Mouse (Mus musculus): Measurements from ENCODE around the gene Fbxo3. TPM values are rescaled to one million over a fixed set of nuclear protein-coding genes. Genes with fewer than 3 reads are reported as not detected.
A peak's percentile ranks its signal among the peaks of the same experiment; 100 is the strongest.
"Not testable (repeated sequence)": the region's sequence is repeated elsewhere in the genome, so short reads cannot be mapped to it uniquely, and the experiment has no call there.

The Fbxo3 gene
- polyA plus RNA-seq, 1 experiment: 46.9 TPM

- no peak overlapping the region for H3K4me3 ChIP-seq (ENCODE audit: insufficient read depth, low read depth, low read length)
Observed at GRCm38 (mm10) chr2:104060996-104061395, 33.5 kb downstream of the Fbxo3 start.

GRCm38 (mm10) chr2:104062665-104063064 is 35.1 kb downstream of the Fbxo3 start:
- Histone ChIP-seq H3K27ac (replicated peaks; ENCODE audit: low read depth, low read length) (no peak overlapping the region), H3K4me3 (ENCODE audit: insufficient read depth, low read depth, low read length) (no peak overlapping the region), H3K4me1 (ENCODE audit: control insufficient read depth, insufficient read depth, insufficient read length, low read length) (no peaks in the 10 kb centered on the region)

More at GRCm38 (mm10) chr2:104060996-104061395, 33.5 kb downstream of the Fbxo3 start:
- Histone ChIP-seq H3K4me1 (ENCODE audit: control insufficient read depth, insufficient read depth, insufficient read length, low read length) (no peaks in the 10 kb centered on the region), H3K27ac (replicated peaks; ENCODE audit: low read depth, low read length) (no peak overlapping the region)

- Histone ChIP-seq H3K4me1 (ENCODE audit: control insufficient read depth, insufficient read depth, insufficient read length, low read length) (no peaks in the 10 kb centered on the region), H3K27ac (replicated peaks; ENCODE audit: low read depth, low read length) (no peak overlapping the region), H3K4me3 (ENCODE audit: insufficient read depth, low read depth, low read length) (no peak overlapping the region)
Observed at GRCm38 (mm10) chr2:104064152-104064551, 36.6 kb downstream of the Fbxo3 start.

GRCm38 (mm10) chr2:104065526-104065925 is 38.0 kb downstream of the Fbxo3 start, which contains the start of gene Gm10912:
Gm10912 (plus strand) TSS chr2:104065826.
- not testable (repeated sequence) for H3K4me1 ChIP-seq (ENCODE audit: control insufficient read depth, insufficient read depth, insufficient read length, low read length); H3K4me3 ChIP-seq (ENCODE audit: insufficient read depth, low read depth, low read length); H3K27ac ChIP-seq (replicated peaks; ENCODE audit: low read depth, low read length)

GRCm38 (mm10) chr2:104068450-104068849 is 40.9 kb downstream of the Fbxo3 start, which contains the start of gene Gm10799:
Gm10799 (minus strand) TSS chr2:104068550.
- not testable (repeated sequence) for H3K4me1 ChIP-seq (ENCODE audit: control insufficient read depth, insufficient read depth, insufficient read length, low read length); H3K27ac ChIP-seq (replicated peaks; ENCODE audit: low read depth, low read length); H3K4me3 ChIP-seq (ENCODE audit: insufficient read depth, low read depth, low read length)

GRCm38 (mm10) chr2:104069704-104070185 is 42.2 kb downstream of the Fbxo3 start, which contains the start of gene Cd59b:
Cd59b (plus strand) TSS chr2:104069849.
- no peaks in the 10 kb centered on the region for H3K4me1 ChIP-seq (ENCODE audit: control insufficient read depth, insufficient read depth, insufficient read length, low read length)
- H3K4me3 ChIP-seq (ENCODE audit: insufficient read depth, low read depth, low read length): peak within 1 kb of the TSS; percentile 73
- peak within 1 kb of the TSS; percentile 75; the same call in 1 of the 2 replicates for H3K27ac ChIP-seq (replicated peaks; ENCODE audit: low read depth, low read length)

- H3K27ac ChIP-seq (replicated peaks; ENCODE audit: low read depth, low read length); H3K4me3 ChIP-seq (ENCODE audit: insufficient read depth, low read depth, low read length); H3K4me1 ChIP-seq (ENCODE audit: control insufficient read depth, insufficient read depth, insufficient read length, low read length): not testable (repeated sequence)
Observed at GRCm38 (mm10) chr2:104078285-104078684, 50.8 kb downstream of the Fbxo3 start.

- H3K4me1 ChIP-seq (ENCODE audit: control insufficient read depth, insufficient read depth, insufficient read length, low read length); H3K27ac ChIP-seq (replicated peaks; ENCODE audit: low read depth, low read length); H3K4me3 ChIP-seq (ENCODE audit: insufficient read depth, low read depth, low read length): not testable (repeated sequence)
Observed at GRCm38 (mm10) chr2:104081436-104082050, 54.0 kb downstream of the Fbxo3 start.

GRCm38 (mm10) chr2:104082474-104082873 is 55.0 kb downstream of the Fbxo3 start:
- H3K27ac ChIP-seq (replicated peaks; ENCODE audit: low read depth, low read length): no peak overlapping the region
- H3K4me3 ChIP-seq (ENCODE audit: insufficient read depth, low read depth, low read length): no peak overlapping the region

GRCm38 (mm10) chr2:104084027-104084426 is 56.5 kb downstream of the Fbxo3 start:
- not testable (repeated sequence) for H3K27ac ChIP-seq (replicated peaks; ENCODE audit: low read depth, low read length); H3K4me1 ChIP-seq (ENCODE audit: control insufficient read depth, insufficient read depth, insufficient read length, low read length)

More at GRCm38 (mm10) chr2:104082474-104082873, 55.0 kb downstream of the Fbxo3 start:
- H3K4me1 ChIP-seq (ENCODE audit: control insufficient read depth, insufficient read depth, insufficient read length, low read length): no peaks in the 10 kb centered on the region

GRCm38 (mm10) chr2:104087562-104087961 is 60.0 kb downstream of the Fbxo3 start:
- not testable (repeated sequence) for H3K4me1 ChIP-seq (ENCODE audit: control insufficient read depth, insufficient read depth, insufficient read length, low read length); H3K4me3 ChIP-seq (ENCODE audit: insufficient read depth, low read depth, low read length); H3K27ac ChIP-seq (replicated peaks; ENCODE audit: low read depth, low read length)

More at GRCm38 (mm10) chr2:104084027-104084426, 56.5 kb downstream of the Fbxo3 start:
- H3K4me3 ChIP-seq (ENCODE audit: insufficient read depth, low read depth, low read length): not testable (repeated sequence)

GRCm38 (mm10) chr2:104093305-104093704 is 65.8 kb downstream of the Fbxo3 start:
- Histone ChIP-seq H3K4me1 (ENCODE audit: control insufficient read depth, insufficient read depth, insufficient read length, low read length) (peaks cover 2% of the 10 kb centered on the region; the same call in 1 of the 2 replicates), H3K27ac (replicated peaks; ENCODE audit: low read depth, low read length) (no peak overlapping the region), H3K4me3 (ENCODE audit: insufficient read depth, low read depth, low read length) (no peak overlapping the region)

GRCm38 (mm10) chr2:104095741-104096213 is 68.3 kb downstream of the Fbxo3 start, which contains the start of gene Cd59a:
Cd59a (plus strand) TSS chr2:104095801.
- Histone ChIP-seq H3K27ac (replicated peaks; ENCODE audit: low read depth, low read length) (peak within 1 kb of the TSS; percentile 83), H3K4me1 (ENCODE audit: control insufficient read depth, insufficient read depth, insufficient read length, low read length) (peaks cover 6% of the 10 kb centered on the region; the same call in 1 of the 2 replicates), H3K4me3 (ENCODE audit: insufficient read depth, low read depth, low read length) (peak within 1 kb of the TSS; percentile 71)

GRCm38 (mm10) chr2:104096256-104096655 is 68.7 kb downstream of the Fbxo3 start:
- Histone ChIP-seq H3K27ac (replicated peaks; ENCODE audit: low read depth, low read length) (peak overlapping the region; percentile 83), H3K4me3 (ENCODE audit: insufficient read depth, low read depth, low read length) (peak overlapping the region; percentile 71), H3K4me1 (ENCODE audit: control insufficient read depth, insufficient read depth, insufficient read length, low read length) (peaks cover 6% of the 10 kb centered on the region; the same call in 1 of the 2 replicates)

- H3K4me3 ChIP-seq (ENCODE audit: insufficient read depth, low read depth, low read length): peak overlapping the region; percentile 71
- H3K4me1 ChIP-seq (ENCODE audit: control insufficient read depth, insufficient read depth, insufficient read length, low read length): not testable (repeated sequence)
- peak overlapping the region; percentile 83; the same call in 1 of the 2 replicates for H3K27ac ChIP-seq (replicated peaks; ENCODE audit: low read depth, low read length)
Observed at GRCm38 (mm10) chr2:104096796-104097195, 69.3 kb downstream of the Fbxo3 start.

GRCm38 (mm10) chr2:104097396-104097795 is 69.9 kb downstream of the Fbxo3 start:
- H3K4me3 ChIP-seq (ENCODE audit: insufficient read depth, low read depth, low read length); H3K27ac ChIP-seq (replicated peaks; ENCODE audit: low read depth, low read length); H3K4me1 ChIP-seq (ENCODE audit: control insufficient read depth, insufficient read depth, insufficient read length, low read length): not testable (repeated sequence)

Measured in brown adipose tissue, adult 24 weeks (tissue).